Mouse (Mus musculus) ES-Bruce4 (cell line): Measurements from ENCODE around the gene Col6a2. TPM values are rescaled to one million over a fixed set of nuclear protein-coding genes. Genes with fewer than 3 reads are reported as not detected.

ENCODE experiments used
- H3K27ac ChIP-seq: 2 replicates; pipeline ENCODE4 v1.5.1; 2012; ENCODE audit warnings: low read length, inconsistent platforms; ENCODE audit not compliant: insufficient read depth
- H3K27me3 ChIP-seq: 2 replicates; pipeline ENCODE4 v1.6.1; 2012; ENCODE audit warnings: mild to moderate bottlenecking, low read length, inconsistent platforms; ENCODE audit not compliant: control insufficient read depth, poor library complexity, insufficient read depth, severe bottlenecking
- H3K36me3 ChIP-seq: 2 replicates; pipeline ENCODE4 v1.6.1; 2012; ENCODE audit warnings: inconsistent platforms, mild to moderate bottlenecking, low read length, moderate library complexity; ENCODE audit not compliant: control insufficient read depth, poor library complexity, insufficient read depth, severe bottlenecking
- H3K4me1 ChIP-seq: one replicate; pipeline ENCODE4 v1.8.1; 2011; ENCODE audit warnings: low read length; ENCODE audit not compliant: control insufficient read depth, insufficient read depth
- H3K4me3 ChIP-seq: 2 replicates; pipeline ENCODE4 v1.5.1; 2011; ENCODE audit warnings: low read depth, mild to moderate bottlenecking, low read length
- H3K9ac ChIP-seq: 2 replicates; pipeline ENCODE4 v1.6.1; 2012; ENCODE audit warnings: low read depth, mild to moderate bottlenecking, inconsistent platforms; ENCODE audit not compliant: poor library complexity, severe bottlenecking
- H3K9me3 ChIP-seq: replicated peaks from 2 replicates; pipeline ENCODE4 v1.6.1; 2012; ENCODE audit warnings: mild to moderate bottlenecking, low read length, inconsistent platforms; ENCODE audit not compliant: control insufficient read depth, poor library complexity, insufficient read depth, severe bottlenecking
- CTCF ChIP-seq: IDR thresholded peaks from one replicate; pipeline ENCODE4 v1.8.1; 2011; ENCODE audit warnings: low read depth, low read length
- EP300 ChIP-seq: IDR thresholded peaks from 2 replicates; pipeline ENCODE4 v1.6.1; 2011; ENCODE audit warnings: low read depth, low read length; ENCODE audit not compliant: insufficient read depth
- POLR2A ChIP-seq: IDR thresholded peaks from one replicate; pipeline ENCODE4 v1.8.1; 2011; ENCODE audit warnings: low read length; ENCODE audit not compliant: insufficient read depth
- polyA plus RNA-seq: library from polyadenylated mRNA; stranded (reverse); fragments of >200 nt; gene quantifications from 2 replicates; pipeline ENCODE4 v1.2.4, GENCODE M21; 2011; ENCODE audit warnings: low read depth; ENCODE audit not compliant: missing spikeins, insufficient read depth, insufficient read length

Col6a2 gene
- polyA plus RNA-seq, 1 experiment, result 3.0 TPM

DNA sequence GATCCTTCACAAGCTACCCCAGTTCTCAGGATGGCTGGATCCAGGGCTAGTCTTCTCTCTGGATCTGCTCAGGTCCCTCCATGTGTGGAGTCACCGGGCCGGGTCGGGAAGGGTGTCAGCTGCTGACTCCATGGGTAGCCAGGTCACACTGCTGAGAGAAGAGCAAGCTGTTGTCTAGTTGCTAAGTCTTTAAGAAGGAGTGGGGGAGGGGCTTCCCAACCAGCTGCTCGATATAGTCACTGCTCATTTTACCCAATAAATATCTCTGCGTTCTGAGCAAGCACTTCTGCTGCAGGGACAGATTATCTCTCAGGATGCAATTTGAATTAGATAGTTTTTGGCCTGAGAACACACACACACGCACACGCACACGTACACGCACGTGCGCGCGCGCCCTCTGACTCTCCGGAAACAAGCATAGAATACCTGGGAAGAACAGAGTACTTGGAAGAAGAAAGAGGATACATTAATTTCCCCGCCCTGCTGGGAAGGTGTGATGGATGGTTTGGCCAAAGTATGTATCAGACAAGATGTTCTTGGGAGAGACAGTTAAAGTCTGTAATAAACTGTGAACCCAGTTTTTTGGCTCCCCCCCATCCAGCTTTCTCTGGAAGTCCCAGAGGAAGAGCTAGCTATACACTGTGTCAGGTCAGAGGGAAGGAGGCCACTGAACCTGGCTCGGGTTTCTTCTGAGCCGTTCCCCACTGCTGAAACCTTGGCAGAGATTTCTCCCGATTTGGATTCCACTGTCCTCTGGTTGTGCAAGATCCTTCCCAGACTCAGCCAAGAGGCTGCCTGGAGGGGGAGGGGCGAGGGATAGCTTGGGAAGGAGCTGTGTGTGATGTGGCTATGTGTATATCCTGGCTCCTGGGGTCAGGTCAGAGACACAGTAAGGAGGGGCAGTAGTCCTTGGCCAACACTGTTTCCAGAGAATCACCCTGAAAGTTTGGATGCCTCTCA lies 41.0 kb upstream of the Col6a2 start:
- no peak overlapping the region for H3K27ac ChIP-seq
- no peaks in the 10 kb centered on the region for H3K27me3 ChIP-seq
- no peaks in the 10 kb centered on the region for H3K9me3 ChIP-seq
- TF ChIP-seq CTCF, result no peak
- no peak for TF ChIP-seq EP300
- TF ChIP-seq POLR2A, result no peak
- H3K36me3 ChIP-seq, result no peaks in the 10 kb centered on the region
- H3K9ac ChIP-seq, result no peak overlapping the region
- no peaks in the 10 kb centered on the region for H3K4me1 ChIP-seq
- no peak overlapping the region for H3K4me3 ChIP-seq

DNA sequence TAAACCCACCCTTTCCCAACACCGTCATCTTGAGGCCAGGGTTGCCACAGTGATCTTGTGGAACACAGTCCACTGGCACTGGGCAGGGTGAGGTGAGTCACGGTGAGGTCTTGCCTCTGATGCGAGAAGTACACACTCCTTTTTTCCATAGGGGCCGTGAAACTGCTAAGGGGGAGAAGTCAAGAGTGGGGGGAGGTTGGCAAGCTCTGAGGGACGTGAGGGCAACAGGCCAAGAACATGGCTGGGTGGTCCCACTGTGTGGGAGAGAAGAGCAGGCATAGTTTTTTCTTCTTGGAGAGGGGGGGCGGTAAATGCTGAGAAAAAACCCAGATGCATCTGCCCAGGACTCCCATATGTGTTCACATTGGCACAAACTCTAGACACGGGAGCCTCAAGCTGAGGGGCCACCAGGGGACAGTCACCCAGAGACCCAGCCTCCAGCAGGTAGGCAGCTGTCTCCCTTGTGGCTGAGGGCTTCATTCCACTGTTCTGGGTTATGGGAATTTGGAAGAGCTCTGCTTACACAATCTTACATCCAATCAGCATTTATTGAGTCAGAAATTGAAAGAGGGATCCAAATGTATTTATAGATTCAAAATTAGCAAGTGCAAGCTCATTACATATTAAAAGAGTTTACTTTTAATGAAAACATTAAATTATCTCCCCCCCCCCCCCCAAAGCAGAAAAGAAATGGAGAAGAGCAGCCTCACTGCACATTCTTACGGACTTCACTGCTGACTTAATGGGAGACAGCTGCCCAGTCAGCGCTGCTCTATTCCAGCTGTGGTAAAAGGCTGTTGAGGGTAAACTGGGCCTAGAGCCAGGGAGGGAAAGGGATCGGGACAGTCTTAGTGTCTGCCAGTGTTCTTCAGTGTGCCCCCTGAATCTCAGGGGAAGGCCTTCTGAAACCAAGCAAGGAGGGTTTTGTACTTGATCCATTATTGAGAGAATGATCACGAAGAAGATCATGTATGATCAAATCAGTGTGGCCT lies 30.2 kb upstream of the Col6a2 start:
- Histone ChIP-seq H3K4me3 (no peak overlapping the region), H3K9ac (no peak overlapping the region), H3K9me3 (no peaks in the 10 kb centered on the region), H3K27me3 (no peaks in the 10 kb centered on the region), H3K4me1 (no peaks in the 10 kb centered on the region), H3K36me3 (no peaks in the 10 kb centered on the region), H3K27ac (no peak overlapping the region)
- TF ChIP-seq POLR2A (no peak), CTCF (no peak), EP300 (no peak)

DNA sequence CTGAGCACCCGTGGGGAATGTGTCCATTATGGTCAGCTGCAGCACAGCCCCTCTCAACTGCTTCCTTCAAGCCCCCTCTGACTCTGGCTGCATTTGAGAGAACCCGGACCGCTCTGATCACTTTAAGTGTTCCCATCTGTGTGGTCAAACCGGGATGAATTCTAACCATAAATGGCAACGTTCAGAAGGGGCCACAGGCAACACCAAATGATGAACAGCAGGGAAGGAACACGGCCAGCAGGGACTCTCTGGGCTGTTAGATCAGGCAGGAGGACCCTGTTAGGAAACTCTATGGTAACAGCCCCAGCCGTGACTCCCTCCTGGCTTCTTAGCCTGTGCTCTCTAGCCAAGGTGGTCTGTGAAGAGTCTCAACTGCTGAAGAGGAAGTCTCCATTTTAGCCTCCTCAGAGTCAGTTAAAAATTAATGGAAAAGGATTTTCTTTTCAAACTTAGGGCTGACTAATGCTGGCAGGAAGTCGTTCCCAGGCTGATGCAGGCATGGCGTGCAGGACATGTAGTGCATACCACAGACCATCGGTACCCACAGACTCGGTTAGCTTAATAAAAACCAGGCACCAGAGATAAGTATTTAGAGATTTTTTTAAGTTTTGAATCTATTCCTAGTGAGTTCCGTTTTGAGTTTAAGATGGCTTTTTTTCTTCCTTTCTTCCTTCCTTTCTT lies 27.4 kb upstream of the Col6a2 start:
- no peaks in the 10 kb centered on the region for H3K9me3 ChIP-seq
- no peaks in the 10 kb centered on the region for H3K36me3 ChIP-seq
- no peak overlapping the region for H3K4me3 ChIP-seq
- TF ChIP-seq POLR2A, result no peak
- TF ChIP-seq EP300, result no peak
- TF ChIP-seq CTCF, result no peak
- H3K4me1 ChIP-seq, result no peaks in the 10 kb centered on the region
- no peaks in the 10 kb centered on the region for H3K27me3 ChIP-seq
- H3K9ac ChIP-seq, result no peak overlapping the region
- H3K27ac ChIP-seq, result no peak overlapping the region

DNA sequence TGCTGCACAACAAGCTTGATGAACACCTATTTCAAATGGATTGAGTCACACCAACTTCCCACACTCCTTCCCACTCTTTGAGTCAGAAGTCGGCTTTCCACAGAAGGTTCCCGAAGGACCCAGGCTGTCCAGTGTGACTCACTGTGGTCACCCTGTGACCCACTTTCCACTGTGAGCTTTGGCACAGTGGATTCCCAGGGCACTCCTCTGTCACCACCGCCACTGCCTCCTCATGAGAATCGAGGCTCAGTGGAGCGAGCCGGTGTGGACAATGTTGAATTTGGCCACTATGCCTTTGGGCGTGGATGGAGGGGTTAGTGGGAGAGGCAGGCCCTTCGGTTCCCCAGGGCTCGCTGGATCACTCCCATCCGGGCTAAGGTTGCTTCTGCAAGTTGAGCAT lies 25.3 kb upstream of the Col6a2 start:
- H3K9ac ChIP-seq, result no peak overlapping the region
- no peak overlapping the region for H3K27ac ChIP-seq
- TF ChIP-seq EP300 (no peak), CTCF (no peak), POLR2A (no peak)

DNA sequence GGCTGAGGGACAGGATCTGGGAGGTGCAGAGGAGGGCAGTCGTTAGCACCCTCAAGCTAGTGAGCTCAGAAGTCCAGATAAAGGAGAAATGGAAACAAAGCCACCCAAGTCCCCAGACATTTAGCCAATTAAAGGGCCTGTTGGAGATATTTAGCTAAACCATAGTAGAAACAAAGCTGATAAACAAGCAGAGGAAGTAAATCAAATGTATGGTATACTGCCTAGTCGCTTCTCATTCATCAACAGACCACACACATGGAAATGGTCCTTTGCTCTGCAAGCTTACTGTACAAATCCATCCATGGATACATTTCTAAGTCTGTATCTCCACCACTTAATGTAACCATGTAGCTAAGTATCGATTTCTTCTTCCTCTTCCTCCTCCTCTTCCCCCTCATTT lies 24.0 kb upstream of the Col6a2 start:
- Histone ChIP-seq H3K9ac (no peak overlapping the region), H3K4me3 (no peak overlapping the region), H3K27ac (no peak overlapping the region), H3K27me3 (no peaks in the 10 kb centered on the region), H3K4me1 (no peaks in the 10 kb centered on the region), H3K36me3 (no peaks in the 10 kb centered on the region), H3K9me3 (no peaks in the 10 kb centered on the region)
- TF ChIP-seq POLR2A (no peak), EP300 (no peak), CTCF (no peak)

More for the DNA sequence above, 25.3 kb upstream of the Col6a2 start:
- no peaks in the 10 kb centered on the region for H3K4me1 ChIP-seq
- H3K27me3 ChIP-seq, result no peaks in the 10 kb centered on the region
- no peaks in the 10 kb centered on the region for H3K36me3 ChIP-seq
- H3K9me3 ChIP-seq, result no peaks in the 10 kb centered on the region
- H3K4me3 ChIP-seq, result no peak overlapping the region
